Mouse (Mus musculus) embryonic fibroblast, embryonic 13.5 days (primary cell): Measurements from ENCODE around the gene B3gat1. TPM values are rescaled to one million over a fixed set of nuclear protein-coding genes. Genes with fewer than 3 reads are reported as not detected.

Experiments used
- H3K27ac ChIP-seq: 2 replicates; pipeline ENCODE4 v1.5.1; 2012; ENCODE audit warnings: low read length, control low read depth, inconsistent platforms; ENCODE audit not compliant: insufficient read depth
- H3K4me1 ChIP-seq: 2 replicates; pipeline ENCODE4 v1.6.1; 2011; ENCODE audit warnings: low read length; ENCODE audit not compliant: control insufficient read depth, insufficient read depth
- H3K4me3 ChIP-seq: 2 replicates; pipeline ENCODE4 v1.5.1; 2011; ENCODE audit warnings: mild to moderate bottlenecking, control low read depth, low read length; ENCODE audit not compliant: insufficient read depth
- CTCF ChIP-seq: IDR thresholded peaks from 2 replicates; pipeline ENCODE4 v1.5.1; 2011; ENCODE audit warnings: mild to moderate bottlenecking, control low read depth, low read length, moderate library complexity, borderline replicate concordance; ENCODE audit not compliant: insufficient read depth
- POLR2A ChIP-seq: IDR thresholded peaks from 2 replicates; pipeline ENCODE4 v1.6.1; 2011; ENCODE audit warnings: low read depth, mild to moderate bottlenecking, control low read depth, low read length, moderate library complexity
- polyA plus RNA-seq: library from polyadenylated mRNA; stranded (reverse); fragments of >200 nt; gene quantifications from 2 replicates; pipeline ENCODE4 v1.2.4, GENCODE M21; 2011; ENCODE audit warnings: low read depth; ENCODE audit not compliant: missing spikeins, insufficient read length

The B3gat1 gene
- polyA plus RNA-seq, 1 experiment, result 1.5 TPM

GRCm38 (mm10) chr9:26768181-26768580 is 34.7 kb downstream of the B3gat1 start:
- TF ChIP-seq CTCF, result no peak
- TF ChIP-seq POLR2A, result no peak
- no peaks in the 10 kb centered on the region for H3K4me1 ChIP-seq
- H3K4me3 ChIP-seq, result no peak overlapping the region
- no peak overlapping the region for H3K27ac ChIP-seq

GRCm38 (mm10) chr9:26775700-26776099 is 42.2 kb downstream of the B3gat1 start:
- no peak overlapping the region for H3K27ac ChIP-seq
- TF ChIP-seq CTCF, result no peak
- no peaks in the 10 kb centered on the region for H3K4me1 ChIP-seq
- no peak overlapping the region for H3K4me3 ChIP-seq

GRCm38 (mm10) chr9:26776122-26776902 is 42.8 kb downstream of the B3gat1 start:
- no peak for TF ChIP-seq POLR2A
- 0 out of 2 replicates have a peak, but pooled peaks have one; percentile 14 for TF ChIP-seq CTCF
- H3K4me1 ChIP-seq, result no peaks in the 10 kb centered on the region
- H3K27ac ChIP-seq, result no peak overlapping the region
- H3K4me3 ChIP-seq, result no peak overlapping the region

- H3K4me3 ChIP-seq, result no peak overlapping the region
- TF ChIP-seq POLR2A (no peak), CTCF (no peak)
- no peak overlapping the region for H3K27ac ChIP-seq
- H3K4me1 ChIP-seq, result no peaks in the 10 kb centered on the region
These were observed 44.9 kb downstream of the B3gat1 start for GRCm38 (mm10) chr9:26778421-26778820.

GRCm38 (mm10) chr9:26783414-26783975 is 50.0 kb downstream of the B3gat1 start:
- Histone ChIP-seq H3K27ac (no peak overlapping the region), H3K4me1 (no peaks in the 10 kb centered on the region), H3K4me3 (no peak overlapping the region)
- no peak for TF ChIP-seq CTCF
- TF ChIP-seq POLR2A, result no peak

GRCm38 (mm10) chr9:26792829-26793228 is 59.3 kb downstream of the B3gat1 start:
- no peak for TF ChIP-seq CTCF
- no peak for TF ChIP-seq POLR2A
- Histone ChIP-seq H3K4me1 (no peaks in the 10 kb centered on the region), H3K27ac (no peak overlapping the region), H3K4me3 (no peak overlapping the region)

- Histone ChIP-seq H3K4me1 (no peaks in the 10 kb centered on the region), H3K4me3 (no peak overlapping the region), H3K27ac (no peak overlapping the region)
- TF ChIP-seq CTCF, result no peak
- TF ChIP-seq POLR2A, result no peak
These were observed 64.7 kb downstream of the B3gat1 start for GRCm38 (mm10) chr9:26798205-26798604.

- Histone ChIP-seq H3K4me3 (no peak overlapping the region), H3K27ac (no peak overlapping the region), H3K4me1 (no peaks in the 10 kb centered on the region)
- no peak for TF ChIP-seq CTCF
- no peak for TF ChIP-seq POLR2A
These were observed 65.2 kb downstream of the B3gat1 start for GRCm38 (mm10) chr9:26798731-26799130.

GRCm38 (mm10) chr9:26800357-26800756 is 66.8 kb downstream of the B3gat1 start:
- Histone ChIP-seq H3K27ac (no peak overlapping the region), H3K4me1 (no peaks in the 10 kb centered on the region), H3K4me3 (no peak overlapping the region)
- TF ChIP-seq POLR2A (no peak), CTCF (no peak)

GRCm38 (mm10) chr9:26804321-26804720 is 70.8 kb downstream of the B3gat1 start:
- H3K4me1 ChIP-seq, result no peaks in the 10 kb centered on the region
- no peak for TF ChIP-seq POLR2A
- TF ChIP-seq CTCF, result no peak
- no peak overlapping the region for H3K4me3 ChIP-seq
- no peak overlapping the region for H3K27ac ChIP-seq
